In genomic region chr12:17529726-17530125, GRCm38 (mm10) we compare ENCODE assay signal across 23 mouse cellular contexts. TPM values are rescaled to one million over a fixed set of nuclear protein-coding genes. Genes with fewer than 3 reads are reported as not detected.
A peak's percentile ranks its signal among the peaks of the same experiment; 100 is the strongest.
DNase-seq lines count a peak whose midpoint lies in the region; ATAC-seq and TF ChIP-seq lines count a peak whose summit lies in the region.
"Had no signal": no experiment of that assay in that cellular context is flagged by ENCODE, and none has a peak within 500 bp of the region (broad histone marks: within the 10 kb centered on the region; RNA-seq: fewer than 3 reads in every experiment).

No protein-coding gene starts in this region.

- TF ChIP-seq CTCF in liver, postnatal 0 days (IDR thresholded peaks at IDR 0.05; ENCODE audit: low read depth): no peak
- TF ChIP-seq CTCF in cerebellum, adult 2 months (IDR thresholded peaks at IDR 0.05; ENCODE audit: borderline replicate concordance, insufficient read depth, low read depth, low read length): no peak

- no peak overlapping the region for H3K4me3 ChIP-seq in liver, embryonic 12.5 days
- no peak overlapping the region for H3K4me3 ChIP-seq in liver, postnatal 0 days (ENCODE audit: low read depth, low read length)
- no peak overlapping the region for H3K4me3 ChIP-seq in cerebellum, adult 2 months (replicated peaks; ENCODE audit: insufficient read depth, low read depth, low read length)
- H3K4me3 ChIP-seq: embryonic facial prominence, embryonic 15.5 days; forebrain, embryonic 12.5 days; heart, embryonic 10.5 days; hindbrain, embryonic 10.5 days had no signal

- no peaks in the 10 kb centered on the region for H3K9me3 ChIP-seq in liver, embryonic 12.5 days (replicated peaks)
- H3K9me3 ChIP-seq in liver, postnatal 0 days (ENCODE audit: low read length): no peaks in the 10 kb centered on the region
- H3K9me3 ChIP-seq: embryonic facial prominence, embryonic 15.5 days; forebrain, embryonic 12.5 days; heart, embryonic 10.5 days; hindbrain, embryonic 10.5 days had no signal

- no peak for TF ChIP-seq EP300 in liver, postnatal 0 days (IDR thresholded peaks at IDR 0.05; ENCODE audit: low read depth)

- WGBS in liver, embryonic 12.5 days (ENCODE audit: insufficient replicate concordance): 40% methylated on average over 6 of the region's 6 CpGs
- WGBS in liver, postnatal 0 days (ENCODE audit: insufficient replicate concordance): 55% methylated on average over 6 of the region's 6 CpGs
- WGBS in cerebellum, adult 2 months: 84% methylated on average over 6 of the region's 6 CpGs

- peak; percentile 94 for DNase-seq in MEL-GATA-1-ER (ENCODE audit: extremely low read depth, low read depth)
- no peak for DNase-seq in liver, postnatal 0 days
- DNase-seq in left cerebral cortex, adult 8-10 months (ENCODE audit: low spot score in 2 of 2): no peak
- no peak for DNase-seq in lung, postnatal 25 days (ENCODE audit: low spot score)
- DNase-seq in cerebellum, adult 2 months: no peak
- no peak for DNase-seq in left cerebral cortex, adult 11 months (ENCODE audit: low spot score)
- DNase-seq: adrenal gland, postnatal 10 days; cerebellum, adult 11 months; cerebellum, adult 9-11 months; cerebellum, postnatal 36 days; gastrocnemius, postnatal 36 days; heart, adult 18-20 months; heart, postnatal 10 days had no signal

- H3K27ac ChIP-seq in liver, embryonic 12.5 days: peak overlapping the region; percentile 50
- H3K27ac ChIP-seq in liver, postnatal 0 days (ENCODE audit: low read depth): no peak overlapping the region
- H3K27ac ChIP-seq in cerebellum, adult 2 months (ENCODE audit: insufficient read depth, low read length): no peak overlapping the region
- H3K27ac ChIP-seq: embryonic facial prominence, embryonic 15.5 days; forebrain, embryonic 12.5 days; heart, embryonic 10.5 days; hindbrain, embryonic 10.5 days had no signal

- H3K4me1 ChIP-seq in liver, embryonic 12.5 days: peaks cover 35% of the 10 kb centered on the region
- peaks cover 9% of the 10 kb centered on the region; the same call in 1 of the 2 replicates for H3K4me1 ChIP-seq in liver, postnatal 0 days (ENCODE audit: insufficient read depth)
- no peaks in the 10 kb centered on the region for H3K4me1 ChIP-seq in cerebellum, adult 2 months (ENCODE audit: control insufficient read depth, insufficient read depth, low read length)
- H3K4me1 ChIP-seq: embryonic facial prominence, embryonic 15.5 days; forebrain, embryonic 12.5 days; hindbrain, embryonic 10.5 days had no signal

- no peaks in the 10 kb centered on the region for H3K27me3 ChIP-seq in liver, embryonic 12.5 days (replicated peaks)
- no peaks in the 10 kb centered on the region for H3K27me3 ChIP-seq in liver, postnatal 0 days (ENCODE audit: insufficient read depth, low read length)
- H3K27me3 ChIP-seq in cerebellum, adult 2 months (ENCODE audit: control insufficient read depth, insufficient read depth, low read length): no peaks in the 10 kb centered on the region; the same call in 1 of the 2 replicates
- H3K27me3 ChIP-seq: CH12.LX; embryonic facial prominence, embryonic 15.5 days; forebrain, embryonic 12.5 days had no signal

- H3K9ac ChIP-seq in liver, embryonic 12.5 days: peak overlapping the region; percentile 29; the same call in 1 of the 2 replicates
- no peak overlapping the region for H3K9ac ChIP-seq in liver, postnatal 0 days (replicated peaks)
- H3K9ac ChIP-seq: embryonic facial prominence, embryonic 15.5 days; forebrain, embryonic 12.5 days had no signal

- no peak for TF ChIP-seq POLR2A in cerebellum, adult 2 months (IDR thresholded peaks at IDR 0.05; ENCODE audit: borderline replicate concordance, insufficient read depth, low read length)

- peak; percentile 26 for ATAC-seq in granulocyte monocyte progenitor cell, adult 5-6 weeks (replicated peaks; ENCODE audit: poor library complexity, severe bottlenecking)
- peak; percentile 43 for ATAC-seq in liver, embryonic 12.5 days
- peak; percentile 54 for ATAC-seq in liver, postnatal 0 days
- ATAC-seq: hindbrain, embryonic 16.5 days; inflammation-experienced regulatory T-cells, adult 6 months; intestine, postnatal 0 days had no signal

- H3K4me2 ChIP-seq in liver, embryonic 12.5 days: peak overlapping the region; percentile 14; the same call in 1 of the 2 replicates
- no peak overlapping the region for H3K4me2 ChIP-seq in liver, postnatal 0 days (ENCODE audit: low read depth, low read length)
- H3K4me2 ChIP-seq: embryonic facial prominence, embryonic 15.5 days; forebrain, embryonic 12.5 days had no signal

- no peaks in the 10 kb centered on the region for H3K36me3 ChIP-seq in liver, embryonic 12.5 days
- H3K36me3 ChIP-seq in liver, postnatal 0 days (replicated peaks; ENCODE audit: insufficient read depth, low read length): no peaks in the 10 kb centered on the region
- H3K36me3 ChIP-seq: embryonic facial prominence, embryonic 15.5 days; forebrain, embryonic 12.5 days; heart, embryonic 10.5 days; hindbrain, embryonic 10.5 days had no signal

RNA-seq across cellular contexts. Expression of gene Odc1, which starts 14.9 kb away (rescaled TPM):
- 145 and 151 TPM in 2 replicates for total RNA-seq in granulocyte monocyte progenitor cell, adult 5-6 weeks (2014; fragmentation: Nextera tagmentation)
- total RNA-seq in granulocyte monocyte progenitor cell, adult 5-6 weeks (2017): 379 and 430 TPM in 2 replicates
- 587 and 597 TPM in 2 replicates for polyA plus RNA-seq in liver, embryonic 12.5 days (2016; fragmentation: Nextera tagmentation; extraction: Ambion mirVana)
- polyA plus RNA-seq in liver, postnatal 0 days (2015; fragmentation: Nextera tagmentation; extraction: Ambion mirVana): 158 and 161 TPM in 2 replicates
- 10 to 100 TPM; 76.1 to 79.2 (median 77.4) TPM for total RNA-seq in left cerebral cortex, adult 8-10 months (2022)
- 108 and 115 TPM in 2 replicates for polyA plus RNA-seq in cerebellum, adult 2 months (2012; rRNA removed)
